ENCODE assay signal across 8 mouse cellular contexts in the genomic region with DNA sequence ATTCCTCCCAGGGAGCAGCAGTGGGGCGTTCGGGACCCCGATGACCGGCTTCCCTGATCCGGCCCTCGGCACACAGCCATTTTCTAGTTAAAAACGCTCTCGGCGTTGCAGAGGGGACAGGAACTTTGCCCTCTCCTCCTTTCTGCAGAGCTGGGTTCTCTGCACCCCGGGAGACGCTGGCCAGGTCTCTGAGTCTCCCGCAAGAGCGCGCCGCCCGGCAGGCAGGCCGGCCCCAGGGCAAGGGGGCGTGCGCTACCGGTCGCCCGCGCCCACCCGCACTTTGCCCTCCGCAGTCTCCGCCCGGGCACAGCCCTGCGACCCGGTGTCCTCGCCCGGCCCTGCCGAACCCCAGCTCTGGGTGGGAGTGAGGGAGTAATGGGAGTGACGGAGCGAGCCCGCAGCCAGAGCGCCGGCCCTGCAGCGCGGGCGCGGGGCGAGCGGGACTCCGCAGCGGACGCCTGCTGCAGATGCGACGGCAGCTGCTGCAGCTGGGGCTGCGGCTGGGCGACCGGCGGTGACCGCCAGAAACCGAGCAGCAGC. TPM values are rescaled to one million over a fixed set of nuclear protein-coding genes. Genes with fewer than 3 reads are reported as not detected.
DNase-seq lines count a peak whose midpoint lies in the region; ATAC-seq and TF ChIP-seq lines count a peak whose summit lies in the region.

No protein-coding gene starts in this region.

- no peaks in the 10 kb centered on the region for H3K4me1 ChIP-seq in G1E (ENCODE audit: insufficient read depth, low read depth, low read length)
- peaks cover 18% of the 10 kb centered on the region for H3K4me1 ChIP-seq in heart, postnatal 0 days (ENCODE audit: control insufficient read depth, insufficient read depth)
- H3K4me1 ChIP-seq in midbrain, embryonic 15.5 days: peaks cover 45% of the 10 kb centered on the region

- peak overlapping the region; percentile 77 for H3K9ac ChIP-seq in heart, postnatal 0 days (replicated peaks; ENCODE audit: low read depth, low read length)
- H3K9ac ChIP-seq in midbrain, embryonic 15.5 days: peak overlapping the region; percentile 92

- DNase-seq in layer of hippocampus, postnatal 25 days (ENCODE audit: extremely low spot score in 1 of 2, low spot score in 1 of 2): peak; percentile 18 to 31
- DNase-seq in layer of hippocampus, adult 9-11 months: no peak
- DNase-seq in G1E (ENCODE audit: low spot score): no peak
- DNase-seq in cerebellum, postnatal 36 days: peak; percentile 46 to 48
- no peak for DNase-seq in heart, postnatal 0 days (ENCODE audit: low spot score)
- peak; percentile 83 to 88 for DNase-seq in kidney, postnatal 36 days
- no peak for DNase-seq in gastrocnemius, adult 8-10 months (ENCODE audit: low spot score in 2 of 2)

- H3K4me3 ChIP-seq in G1E (ENCODE audit: low read depth, low read length): peak overlapping the region; percentile 13; the same call in 1 of the 2 replicates
- H3K4me3 ChIP-seq in heart, postnatal 0 days (ENCODE audit: low read depth, low read length): peak overlapping the region; percentile 87
- H3K4me3 ChIP-seq in midbrain, embryonic 15.5 days: peak overlapping the region; percentile 97

- H3K9me3 ChIP-seq in G1E (replicated peaks): peaks cover 70% of the 10 kb centered on the region
- H3K9me3 ChIP-seq in heart, postnatal 0 days (replicated peaks; ENCODE audit: control insufficient read depth, low read length): no peaks in the 10 kb centered on the region
- H3K9me3 ChIP-seq in midbrain, embryonic 15.5 days: no peaks in the 10 kb centered on the region

- under 1% methylated on average over 45 of the region's 54 CpGs for WGBS in heart, postnatal 0 days
- WGBS in midbrain, embryonic 15.5 days: under 1% methylated on average over 54 of the region's 54 CpGs

- H3K36me3 ChIP-seq in G1E (replicated peaks): no peaks in the 10 kb centered on the region
- no peaks in the 10 kb centered on the region for H3K36me3 ChIP-seq in heart, postnatal 0 days (replicated peaks; ENCODE audit: control insufficient read depth, insufficient read depth, low read length)
- H3K36me3 ChIP-seq in midbrain, embryonic 15.5 days (replicated peaks): no peaks in the 10 kb centered on the region

- no peaks in the 10 kb centered on the region for H3K27me3 ChIP-seq in G1E (ENCODE audit: insufficient read depth, low read length)
- no peaks in the 10 kb centered on the region for H3K27me3 ChIP-seq in heart, postnatal 0 days (ENCODE audit: control insufficient read depth, insufficient read depth, low read length)
- H3K27me3 ChIP-seq in midbrain, embryonic 15.5 days (replicated peaks): no peaks in the 10 kb centered on the region

- ATAC-seq in G1E (ENCODE audit: extremely low read depth, insufficient number of reproducible peaks, low FRiP score, poor library complexity, severe bottlenecking): no peak
- ATAC-seq in heart, postnatal 0 days (ENCODE audit: insufficient read depth, low read depth): peak; percentile 31
- peak; percentile 65 for ATAC-seq in midbrain, embryonic 15.5 days (replicated peaks)

- TF ChIP-seq EP300 in heart, postnatal 0 days (IDR thresholded peaks at IDR 0.05; ENCODE audit: low read depth): no peak

- peak overlapping the region; percentile 91 for H3K4me2 ChIP-seq in heart, postnatal 0 days (ENCODE audit: low read depth, low read length)
- peak overlapping the region; percentile 77 for H3K4me2 ChIP-seq in midbrain, embryonic 15.5 days

- TF ChIP-seq CTCF in G1E (IDR thresholded peaks at IDR 0.05; ENCODE audit: low read depth, low read length): no peak
- no peak for TF ChIP-seq CTCF in heart, postnatal 0 days (IDR thresholded peaks at IDR 0.05; ENCODE audit: low read depth)

- peak overlapping the region; percentile 93 for H3K27ac ChIP-seq in heart, postnatal 0 days (ENCODE audit: low read depth)
- H3K27ac ChIP-seq in midbrain, embryonic 15.5 days: peak overlapping the region; percentile 95

RNA-seq across cellular contexts. Expression of a gene that starts 0.6 kb away (rescaled TPM):
- total RNA-seq in layer of hippocampus, postnatal 25 days (2021): 10 to 100 TPM; 53.4 to 57.1 TPM
- not detected in 2 replicates for total RNA-seq in G1E (2014; fragmentation: Nextera tagmentation)
- 0.12 and 0.16 TPM in 2 replicates for total RNA-seq in G1E (2017)
- polyA plus RNA-seq in G1E (2012): not detected in 2 replicates
- total RNA-seq in heart, postnatal 0 days (2014; rRNA removed; ENCODE audit: low replicate concordance): 31.1 and 41.0 TPM in 2 replicates
- 31.8 and 31.9 TPM in 2 replicates for polyA plus RNA-seq in heart, postnatal 0 days (2015; fragmentation: Nextera tagmentation; extraction: Ambion mirVana)
- 110 and 115 TPM in 2 replicates for polyA plus RNA-seq in midbrain, embryonic 15.5 days (2015; fragmentation: Nextera tagmentation; extraction: Ambion mirVana)
- total RNA-seq in gastrocnemius, adult 8-10 months (2022): 10 to 100 TPM; 29.3 to 55.9 (median 38.8) TPM

RNA-seq across cellular contexts. Expression of a gene that starts 57.9 kb away (rescaled TPM):
- total RNA-seq in layer of hippocampus, postnatal 25 days (2021): 100 to 1,000 TPM; 783 to 964 TPM
- not detected in 2 replicates for total RNA-seq in G1E (2014; fragmentation: Nextera tagmentation)
- total RNA-seq in G1E (2017): 0.33 TPM in 1 of 2 replicates, not detected in the other
- not detected in 2 replicates for polyA plus RNA-seq in G1E (2012)
- total RNA-seq in heart, postnatal 0 days (2014; rRNA removed; ENCODE audit: low replicate concordance): 97.4 and 108 TPM in 2 replicates
- 56.7 and 69.9 TPM in 2 replicates for polyA plus RNA-seq in heart, postnatal 0 days (2015; fragmentation: Nextera tagmentation; extraction: Ambion mirVana)
- 1,755 and 1,834 TPM in 2 replicates for polyA plus RNA-seq in midbrain, embryonic 15.5 days (2015; fragmentation: Nextera tagmentation; extraction: Ambion mirVana)
- total RNA-seq in gastrocnemius, adult 8-10 months (2022): 1 to 10 TPM; 4.5 to 9.3 (median 5.2) TPM

Comparison
In these comparisons a context has a peak if more than half of its experiments do, and no peak if none do; other contexts are left out.
1. DNase-seq: peak in layer of hippocampus, postnatal 25 days (2 of 2), cerebellum, postnatal 36 days (2 of 2) and kidney, postnatal 36 days (2 of 2); none in layer of hippocampus, adult 9-11 months (single experiment), G1E (single experiment), heart, postnatal 0 days (single experiment) and gastrocnemius, adult 8-10 months (0 of 2).
2. H3K4me3 ChIP-seq: peak in every context shown above with its lines; median percentile 97 in midbrain, embryonic 15.5 days; 87 in heart, postnatal 0 days; 13 in G1E.
3. RNA of a gene that starts 0.6 kb away (total RNA-seq): 53.4 to 57.1 TPM in layer of hippocampus, postnatal 25 days, 31.1 to 41.0 TPM in heart, postnatal 0 days and 29.3 to 55.9 TPM in gastrocnemius, adult 8-10 months; 0.12 to 0.16 TPM in G1E; every median in the first group is over 10 times any median in the second.